Mouse (Mus musculus): ENCODE data around the gene Sv2a.

DNA sequence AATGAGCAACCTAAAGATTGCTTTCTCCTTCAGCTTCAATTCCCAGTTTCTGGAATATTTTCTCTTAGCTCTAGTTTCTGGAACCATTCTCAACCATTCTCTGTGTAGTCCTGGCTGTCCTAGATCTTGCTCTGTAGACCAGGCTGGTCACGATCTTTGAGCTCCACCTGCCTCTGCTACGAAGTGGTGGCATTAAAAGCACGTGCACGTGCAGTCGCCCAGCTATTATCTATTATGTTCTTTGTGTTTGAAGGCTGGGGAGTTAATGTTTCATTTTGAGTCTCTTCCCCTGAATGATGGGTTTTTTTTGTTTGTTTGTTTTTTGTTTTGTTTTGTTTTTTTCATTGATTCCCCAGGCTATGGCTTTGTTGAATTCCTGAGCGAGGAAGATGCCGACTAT, 7.8 kb upstream of the Sv2a start:
- TF ChIP-seq CTCF (IDR thresholded peaks at IDR 0.05; ENCODE audit: low read depth) = no peak
- TF ChIP-seq EP300 (IDR thresholded peaks at IDR 0.05; ENCODE audit: low read depth) = no peak
